Mouse (Mus musculus) megakaryocyte-erythroid progenitor cell, adult 5 weeks (primary cell): Measurements from ENCODE around the gene Necab2. TPM values are rescaled to one million over a fixed set of nuclear protein-coding genes. Genes with fewer than 3 reads are reported as not detected.

Experiments used
- polyA plus RNA-seq: library from polyadenylated mRNA; stranded (reverse); fragments of >175 nt; gene quantifications from 2 replicates; pipeline ENCODE4 v1.2.3, GENCODE M21; 2012

Gene Necab2
- polyA plus RNA-seq = 0.11 TPM in 1 of 2 replicates, not detected in the other

GRCm38 (mm10) chr8:119446211-119446989 lies at the start of gene Necab2:
Gene Necab2, plus strand, starts transcription at chr8:119446719.

GRCm38 (mm10) chr8:119433582-119434174 lies 12.8 kb upstream of the Necab2 start, which contains the start of gene Osgin1:
Gene Osgin1, plus strand, starts transcription at chr8:119434124.

GRCm38 (mm10) chr8:119501598-119501997 lies 55.1 kb downstream of the Necab2 start, which contains the start of gene Slc38a8:
Gene Slc38a8, minus strand, starts transcription at chr8:119501698.

Other genes starting within 250 kb of the Necab2 start
- 87.4 and 105 TPM in 2 replicates for gene Hsbp1, start 102.2 kb upstream of the Necab2 start, polyA plus RNA-seq
- 13.3 and 15.3 TPM in 2 replicates for gene Mlycd, start 51.8 kb upstream of the Necab2 start, polyA plus RNA-seq
- gene Osgin1, start 12.6 kb upstream of the Necab2 start, polyA plus RNA-seq = 11.1 and 17.1 TPM in 2 replicates
- not detected in 2 replicates for gene Slc38a8, start 55.0 kb downstream of the Necab2 start, polyA plus RNA-seq
- 123 and 145 TPM in 2 replicates for gene Mbtps1, start 112.0 kb downstream of the Necab2 start, polyA plus RNA-seq
- gene Hsdl1, start 128.5 kb downstream of the Necab2 start, polyA plus RNA-seq = 27.5 and 27.9 TPM in 2 replicates
- 0.07 and 0.16 TPM in 2 replicates for gene Dnaaf1, start 128.5 kb downstream of the Necab2 start, polyA plus RNA-seq
- gene Taf1c, start 158.5 kb downstream of the Necab2 start, polyA plus RNA-seq = 44.0 and 45.1 TPM in 2 replicates
- gene Adad2, start 166.0 kb downstream of the Necab2 start, polyA plus RNA-seq = not detected in 2 replicates
- not detected in 2 replicates for gene Kcng4, start 189.0 kb downstream of the Necab2 start, polyA plus RNA-seq
- gene Wfdc1, start 219.6 kb downstream of the Necab2 start, polyA plus RNA-seq = not detected in 2 replicates